In genomic region chr2:119236682-119237209, GRCm38 (mm10) we compare ENCODE assay signal across 9 mouse cellular contexts. TPM values are rescaled to one million over a fixed set of nuclear protein-coding genes. Genes with fewer than 3 reads are reported as not detected.
DNase-seq lines count a peak whose midpoint lies in the region; ATAC-seq lines count a peak whose summit lies in the region.
"Had no signal": no experiment of that assay in that cellular context is flagged by ENCODE, and none has a peak within 500 bp of the region (broad histone marks: within the 10 kb centered on the region; RNA-seq: fewer than 3 reads in every experiment).

No protein-coding gene starts in this region.

- H3K4me2 ChIP-seq in hindbrain, embryonic 11.5 days (replicated peaks; ENCODE audit: low read depth, low read length) = peak overlapping the region; percentile 59
- H3K4me2 ChIP-seq in midbrain, embryonic 12.5 days (replicated peaks) = peak overlapping the region; percentile 62

- peak overlapping the region; percentile 38 for H3K4me3 ChIP-seq in hindbrain, embryonic 11.5 days (ENCODE audit: low read depth, low read length)
- peak overlapping the region; percentile 41 for H3K4me3 ChIP-seq in midbrain, embryonic 12.5 days
- H3K4me3 ChIP-seq: myocyte had no signal

- peaks cover 4% of the 10 kb centered on the region; the same call in 1 of the 2 replicates for H3K4me1 ChIP-seq in hindbrain, embryonic 11.5 days (replicated peaks; ENCODE audit: control insufficient read depth, insufficient read depth, low read length)
- H3K4me1 ChIP-seq in midbrain, embryonic 12.5 days = peaks cover 13% of the 10 kb centered on the region

- 6% methylated on average over 25 of the region's 25 CpGs for WGBS in hindbrain, embryonic 11.5 days
- 6% methylated on average over 25 of the region's 25 CpGs for WGBS in midbrain, embryonic 12.5 days

- H3K27ac ChIP-seq in hindbrain, embryonic 11.5 days (ENCODE audit: low read depth, low read length) = no peak overlapping the region
- no peak overlapping the region for H3K27ac ChIP-seq in midbrain, embryonic 12.5 days (replicated peaks)

- H3K27me3 ChIP-seq in hindbrain, embryonic 11.5 days (ENCODE audit: control insufficient read depth, insufficient read depth, low read length) = peaks cover 43% of the 10 kb centered on the region
- peaks cover 71% of the 10 kb centered on the region for H3K27me3 ChIP-seq in midbrain, embryonic 12.5 days

- no peak for ATAC-seq in hindbrain, embryonic 11.5 days (ENCODE audit: low FRiP score)
- ATAC-seq in midbrain, embryonic 12.5 days (ENCODE audit: low FRiP score, low read depth) = no peak

- H3K9ac ChIP-seq in hindbrain, embryonic 11.5 days (ENCODE audit: low read depth, low read length) = peak overlapping the region; percentile 20; the same call in 1 of the 2 replicates
- no peak overlapping the region for H3K9ac ChIP-seq in midbrain, embryonic 12.5 days (replicated peaks)

- H3K36me3 ChIP-seq in hindbrain, embryonic 11.5 days (ENCODE audit: control insufficient read depth, insufficient read depth, low read length) = no peaks in the 10 kb centered on the region
- H3K36me3 ChIP-seq in midbrain, embryonic 12.5 days = no peaks in the 10 kb centered on the region

- H3K9me3 ChIP-seq in hindbrain, embryonic 11.5 days (ENCODE audit: control insufficient read depth, low read length) = no peaks in the 10 kb centered on the region
- no peaks in the 10 kb centered on the region for H3K9me3 ChIP-seq in midbrain, embryonic 12.5 days

- peak; percentile 61 for DNase-seq in kidney, adult 9 months
- no peak for DNase-seq in kidney, postnatal 10 days
- peak; percentile 91 for DNase-seq in ZHBTc4 (ENCODE audit: low read depth, low spot score)
- DNase-seq in hindbrain, embryonic 11.5 days (ENCODE audit: low spot score) = peak; percentile 39
- DNase-seq in retina, embryonic 14.5 days (ENCODE audit: low spot score) = no peak
- DNase-seq in gastrocnemius, adult 8-10 months (ENCODE audit: low spot score in 2 of 2) = no peak
- no peak for DNase-seq in adrenal gland, postnatal 25 days

RNA-seq across cellular contexts. Expression of gene Spint1, which starts 0.4 kb away (rescaled TPM):
- 4.1 and 4.6 TPM in 2 replicates for polyA plus RNA-seq in hindbrain, embryonic 11.5 days (2014; fragmentation: Nextera tagmentation; extraction: Ambion mirVana)
- polyA plus RNA-seq in midbrain, embryonic 12.5 days (2016; fragmentation: Nextera tagmentation; extraction: Ambion mirVana) = 0.98 and 1.5 TPM in 2 replicates
- under 1 TPM in 1 of 4 experiments, not detected in 3; 0.13 TPM for total RNA-seq in gastrocnemius, adult 8-10 months (2022)
- total RNA-seq in adrenal gland, postnatal 25 days (2021) = 4.0 and 4.6 TPM in 2 replicates

RNA-seq across cellular contexts. Expression of gene Ppp1r14d, which starts 7.0 kb away (rescaled TPM):
- 0.23 TPM in 1 of 2 replicates, not detected in the other for polyA plus RNA-seq in hindbrain, embryonic 11.5 days (2014; fragmentation: Nextera tagmentation; extraction: Ambion mirVana)
- not detected in 2 replicates for polyA plus RNA-seq in midbrain, embryonic 12.5 days (2016; fragmentation: Nextera tagmentation; extraction: Ambion mirVana)
- total RNA-seq in gastrocnemius, adult 8-10 months (2022) = not detected
- total RNA-seq in adrenal gland, postnatal 25 days (2021) = not detected in 2 replicates

RNA-seq across cellular contexts. Expression of gene Dnajc17, which starts 28.2 kb away (rescaled TPM):
- 22.0 and 22.2 TPM in 2 replicates for polyA plus RNA-seq in hindbrain, embryonic 11.5 days (2014; fragmentation: Nextera tagmentation; extraction: Ambion mirVana)
- polyA plus RNA-seq in midbrain, embryonic 12.5 days (2016; fragmentation: Nextera tagmentation; extraction: Ambion mirVana) = 24.7 and 26.8 TPM in 2 replicates
- 1 to 10 TPM; 7.5 to 8.5 (median 8.0) TPM for total RNA-seq in gastrocnemius, adult 8-10 months (2022)
- 18.0 and 18.4 TPM in 2 replicates for total RNA-seq in adrenal gland, postnatal 25 days (2021)

RNA-seq across cellular contexts. Expression of gene Zfyve19, which starts 28.3 kb away (rescaled TPM):
- 42.9 and 46.2 TPM in 2 replicates for polyA plus RNA-seq in hindbrain, embryonic 11.5 days (2014; fragmentation: Nextera tagmentation; extraction: Ambion mirVana)
- polyA plus RNA-seq in midbrain, embryonic 12.5 days (2016; fragmentation: Nextera tagmentation; extraction: Ambion mirVana) = 44.9 and 53.6 TPM in 2 replicates
- 10 to 100 TPM in 3 of 4 experiments, 1 to 10 TPM in 1; 9.1 to 15.3 (median 11.8) TPM for total RNA-seq in gastrocnemius, adult 8-10 months (2022)
- 42.3 and 45.0 TPM in 2 replicates for total RNA-seq in adrenal gland, postnatal 25 days (2021)

RNA-seq across cellular contexts. Expression of gene Rhov, which starts 34.3 kb away (rescaled TPM):
- polyA plus RNA-seq in hindbrain, embryonic 11.5 days (2014; fragmentation: Nextera tagmentation; extraction: Ambion mirVana) = 3.1 and 3.5 TPM in 2 replicates
- polyA plus RNA-seq in midbrain, embryonic 12.5 days (2016; fragmentation: Nextera tagmentation; extraction: Ambion mirVana) = 3.9 and 4.7 TPM in 2 replicates
- total RNA-seq in gastrocnemius, adult 8-10 months (2022) = not detected
- 0.49 TPM in 1 of 2 replicates, not detected in the other for total RNA-seq in adrenal gland, postnatal 25 days (2021)

Comparison
In these comparisons a context has a peak if more than half of its experiments do, and no peak if none do; other contexts are left out.
1. DNase-seq: peak in kidney, adult 9 months (single experiment), ZHBTc4 (single experiment) and hindbrain, embryonic 11.5 days (single experiment); none in kidney, postnatal 10 days (single experiment), retina, embryonic 14.5 days (single experiment), gastrocnemius, adult 8-10 months (0 of 2) and adrenal gland, postnatal 25 days (single experiment).